Mouse (Mus musculus): Measurements from ENCODE around the gene Nr1d2. TPM values are rescaled to one million over a fixed set of nuclear protein-coding genes. Genes with fewer than 3 reads are reported as not detected.

The Nr1d2 gene
- polyA plus RNA-seq, 1 experiment from 2014 or later: 5.4 TPM

- no peaks in the 10 kb centered on the region for H3K27me3 ChIP-seq (ENCODE audit: control insufficient read depth, insufficient read depth, low read length)
- H3K9me3 ChIP-seq (ENCODE audit: control insufficient read depth, low read length): no peaks in the 10 kb centered on the region
- no peaks in the 10 kb centered on the region for H3K4me1 ChIP-seq (ENCODE audit: control insufficient read depth, insufficient read depth, low read length)
- H3K27ac ChIP-seq (replicated peaks; ENCODE audit: low read depth, low read length): no peak overlapping the region
- peak; percentile 45 for DNase-seq (ENCODE audit: low spot score)
- no peaks in the 10 kb centered on the region for H3K36me3 ChIP-seq (ENCODE audit: control insufficient read depth, insufficient read depth, low read length)
- ATAC-seq (ENCODE audit: insufficient number of reproducible peaks, low FRiP score, low TSS enrichment, low read depth): no peak
- H3K9ac ChIP-seq (ENCODE audit: low read length): no peak overlapping the region
- no peak overlapping the region for H3K4me2 ChIP-seq (ENCODE audit: low read depth, severe bottlenecking)
- H3K4me3 ChIP-seq (ENCODE audit: low read depth, low read length): no peak overlapping the region
These were observed 71.9 kb downstream of the Nr1d2 start for GRCm38 (mm10) chr14:18167041-18167440.

Small RNAs within 50 kb of the gene (microRNA-seq; reads per million reads assigned to microRNA genes)
- gene Gm44469: not detected

Other genes starting within 250 kb of the Nr1d2 start
- 10.2 and 12.0 TPM in 2 replicates for gene Nkiras1, start 32.0 kb upstream of the Nr1d2 start, polyA plus RNA-seq (2014; fragmentation: Nextera tagmentation; extraction: Ambion mirVana)
- 488 and 528 TPM in 2 replicates for gene Rpl15, start 32.3 kb upstream of the Nr1d2 start, polyA plus RNA-seq (2014; fragmentation: Nextera tagmentation; extraction: Ambion mirVana)
- gene Ube2e1, start 92.7 kb upstream of the Nr1d2 start, polyA plus RNA-seq (2014; fragmentation: Nextera tagmentation; extraction: Ambion mirVana): 61.7 and 74.9 TPM in 2 replicates

Data from limb, embryonic 11.5 days (tissue).